Mouse (Mus musculus): ENCODE measurements around the gene Dlgap1. TPM values are rescaled to one million over a fixed set of nuclear protein-coding genes. Genes with fewer than 3 reads are reported as not detected.

The Dlgap1 gene
- polyA plus RNA-seq, 1 experiment = not detected

- TF ChIP-seq GATA1 (IDR thresholded peaks at IDR 0.05; ENCODE audit: low read length) = no peak
Measured at GRCm38 (mm10) chr17:70586735-70587425, 618.0 kb downstream of the Dlgap1 start.

GRCm38 (mm10) chr17:70588691-70589090 lies 619.8 kb downstream of the Dlgap1 start:
- no peak for TF ChIP-seq GATA1 (IDR thresholded peaks at IDR 0.05; ENCODE audit: low read length)

GRCm38 (mm10) chr17:70589140-70589539 lies 620.3 kb downstream of the Dlgap1 start:
- TF ChIP-seq GATA1 (IDR thresholded peaks at IDR 0.05; ENCODE audit: low read length) = no peak

- no peak for TF ChIP-seq GATA1 (IDR thresholded peaks at IDR 0.05; ENCODE audit: low read length)
Measured at GRCm38 (mm10) chr17:70590506-70590905, 621.6 kb downstream of the Dlgap1 start.

GRCm38 (mm10) chr17:70594277-70594676 lies 625.4 kb downstream of the Dlgap1 start:
- no peak for TF ChIP-seq GATA1 (IDR thresholded peaks at IDR 0.05; ENCODE audit: low read length)

GRCm38 (mm10) chr17:70596326-70596725 lies 627.5 kb downstream of the Dlgap1 start:
- no peak for TF ChIP-seq GATA1 (IDR thresholded peaks at IDR 0.05; ENCODE audit: low read length)

- TF ChIP-seq GATA1 (IDR thresholded peaks at IDR 0.05; ENCODE audit: low read length) = no peak
Measured at GRCm38 (mm10) chr17:70600462-70600861, 631.6 kb downstream of the Dlgap1 start.

- TF ChIP-seq GATA1 (IDR thresholded peaks at IDR 0.05; ENCODE audit: low read length) = no peak
Measured at GRCm38 (mm10) chr17:70602051-70602450, 633.2 kb downstream of the Dlgap1 start.

- TF ChIP-seq GATA1 (IDR thresholded peaks at IDR 0.05; ENCODE audit: low read length) = no peak
Measured at GRCm38 (mm10) chr17:70605659-70606058, 636.8 kb downstream of the Dlgap1 start.

- TF ChIP-seq GATA1 (IDR thresholded peaks at IDR 0.05; ENCODE audit: low read length) = no peak
Measured at GRCm38 (mm10) chr17:70612171-70612570, 643.3 kb downstream of the Dlgap1 start.

- no peak for TF ChIP-seq GATA1 (IDR thresholded peaks at IDR 0.05; ENCODE audit: low read length)
Measured at GRCm38 (mm10) chr17:70613897-70614296, 645.0 kb downstream of the Dlgap1 start.

GRCm38 (mm10) chr17:70614407-70615060 lies 645.7 kb downstream of the Dlgap1 start:
- TF ChIP-seq GATA1 (IDR thresholded peaks at IDR 0.05; ENCODE audit: low read length) = no peak

- TF ChIP-seq GATA1 (IDR thresholded peaks at IDR 0.05; ENCODE audit: low read length) = no peak
Measured at GRCm38 (mm10) chr17:70622493-70622892, 653.6 kb downstream of the Dlgap1 start.

GRCm38 (mm10) chr17:70626396-70626795 lies 657.5 kb downstream of the Dlgap1 start:
- no peak for TF ChIP-seq GATA1 (IDR thresholded peaks at IDR 0.05; ENCODE audit: low read length)

GRCm38 (mm10) chr17:70626925-70627324 lies 658.1 kb downstream of the Dlgap1 start:
- no peak for TF ChIP-seq GATA1 (IDR thresholded peaks at IDR 0.05; ENCODE audit: low read length)

GRCm38 (mm10) chr17:70629653-70630378 lies 660.9 kb downstream of the Dlgap1 start:
- TF ChIP-seq GATA1 (IDR thresholded peaks at IDR 0.05; ENCODE audit: low read length) = no peak

Data from G1E-ER4 (cell line).